Mouse (Mus musculus) left cerebral cortex, postnatal 10 days (tissue): ENCODE measurements around the gene Pknox2. TPM values are rescaled to one million over a fixed set of nuclear protein-coding genes. Genes with fewer than 3 reads are reported as not detected.

Experiments used
- DNase-seq, 2 experiments: peaks; one replicate each; pipeline ENCODE4 v3.0.0; 2021 to 2022; ENCODE audit warnings: low spot score in 2 of 2, mixed read lengths in 1 of 2; ENCODE audit errors: extremely low spot score in 1 of 2
- intact Hi-C: fragments of 180-260 bp; cut with DNase I; formaldehyde crosslinking; loops from one replicate; pipeline ENCODE4 v1.15.1; 2025
- total RNA-seq, 2 experiments: library from RNA; stranded (reverse); gene quantifications; 2 replicates each; pipeline ENCODE4 v1.2.3; 2021

Gene Pknox2
- total RNA-seq, 2 experiments from 2014 or later = 72.9 to 75.7 TPM

DNA sequence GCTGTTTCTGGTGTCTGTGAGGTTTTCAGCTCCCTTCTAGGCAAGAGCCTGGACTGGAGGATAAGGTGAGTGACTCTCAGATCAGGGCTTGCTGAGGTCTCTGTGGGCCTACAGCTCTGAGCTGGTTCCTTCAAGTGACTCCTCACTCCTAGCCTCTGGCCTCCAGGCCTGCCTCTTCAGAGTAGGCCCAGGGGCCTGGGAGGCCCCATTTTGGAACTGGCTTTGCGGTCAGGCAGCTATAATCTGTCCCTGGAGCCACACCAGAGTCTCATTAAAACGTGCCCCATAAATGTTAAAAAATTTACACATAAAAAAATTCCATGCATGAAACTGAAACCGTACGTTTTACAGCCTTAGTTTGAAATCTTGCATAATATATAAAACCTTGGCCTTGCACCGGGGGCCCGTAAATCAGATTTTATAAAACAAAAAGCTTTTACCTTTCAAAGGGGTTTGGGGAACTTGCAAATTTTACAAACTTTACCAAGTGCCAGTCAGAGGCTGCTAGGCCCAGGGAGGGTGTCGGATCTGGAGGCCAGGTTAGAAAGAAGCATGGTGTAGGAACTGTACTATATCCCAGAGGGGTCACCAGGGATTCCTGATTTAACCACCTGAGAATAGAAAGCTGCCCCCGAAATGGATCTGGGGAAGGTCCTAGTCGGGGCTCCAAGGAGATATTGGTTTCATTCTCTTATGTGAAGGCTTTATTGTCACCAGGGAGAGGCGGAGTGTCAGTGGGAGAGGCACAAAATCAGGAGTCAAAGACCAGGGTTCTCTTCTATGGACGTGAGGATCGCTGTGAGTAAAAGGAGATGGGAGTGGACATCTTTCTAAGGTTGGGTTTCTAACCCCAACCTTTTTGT, 214.0 kb downstream of the Pknox2 start:
- no peak for DNase-seq
- intact Hi-C loops = no loop called here

- DNase-seq = no peak
- intact Hi-C loops = no loop called here
These were observed 215.6 kb downstream of the Pknox2 start for GRCm38 (mm10) chr9:36931657-36932056.

DNA sequence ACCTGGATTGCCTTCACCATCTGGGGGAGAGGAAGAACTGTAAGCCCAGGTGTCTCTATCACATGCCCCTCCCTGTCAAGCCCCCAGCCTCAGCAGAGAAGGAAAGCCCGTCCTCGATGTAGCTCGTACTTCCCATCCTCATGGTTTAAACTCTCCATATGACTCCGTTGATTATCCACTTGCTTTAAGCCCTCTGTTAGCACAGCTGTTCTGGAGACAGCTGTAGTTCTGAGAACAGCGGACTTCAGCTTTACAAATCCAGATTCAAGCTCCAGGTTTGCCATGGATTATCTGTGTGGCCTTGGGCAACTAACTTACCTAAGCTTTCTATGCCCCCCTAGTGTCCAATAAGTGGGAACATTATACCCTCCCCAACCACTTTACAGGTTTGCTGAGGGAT, 223.5 kb downstream of the Pknox2 start:
- intact Hi-C loops = no loop called here
- no peak for DNase-seq

GRCm38 (mm10) chr9:36921718-36922415, 225.3 kb downstream of the Pknox2 start:
- DNase-seq = peak in 1 of 2 experiments; percentile 53
- intact Hi-C loops = no loop called here

DNA sequence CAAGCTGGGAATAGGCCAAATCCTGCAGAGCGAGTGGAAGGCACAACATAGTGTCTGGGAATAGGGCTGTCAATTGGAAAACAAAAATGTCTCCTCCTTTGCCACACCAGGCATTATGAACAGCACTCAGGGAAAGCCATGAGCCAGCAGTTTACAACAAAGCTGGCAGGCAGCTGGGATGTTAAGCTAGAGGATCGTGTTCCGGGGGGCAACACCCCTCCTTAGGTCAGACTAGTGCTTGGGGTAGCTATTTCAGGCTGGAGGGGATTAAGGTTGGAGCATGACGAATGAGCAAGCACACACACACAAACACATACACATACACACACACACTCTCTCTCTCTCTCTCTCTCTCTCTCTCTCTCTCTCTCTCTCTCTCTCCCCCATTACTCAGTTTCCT, 227.7 kb downstream of the Pknox2 start:
- intact Hi-C loops = loop anchor here (5.0 kb wide), 1 partner anchor 48 kb away; no protein-coding TSS in a partner anchor
- no peak for DNase-seq

DNA sequence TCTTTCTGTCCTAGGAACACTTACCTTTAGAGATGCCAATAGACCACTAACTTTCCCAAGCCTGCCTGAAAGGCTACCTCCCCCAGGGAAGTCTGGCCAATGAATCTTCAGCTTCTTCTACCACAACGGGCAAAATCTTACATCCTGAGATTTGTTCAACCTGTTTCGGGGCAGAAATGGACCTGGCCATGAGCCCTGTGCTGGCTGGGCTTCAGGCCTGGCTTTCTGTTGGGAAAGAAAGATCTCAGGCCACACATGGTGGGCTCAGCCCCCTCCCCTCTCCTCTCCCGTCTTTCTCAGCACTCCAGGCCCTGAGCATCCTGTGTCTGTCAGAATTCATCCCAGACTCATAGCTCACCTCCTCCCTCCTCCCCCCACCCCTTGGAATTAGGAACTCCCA, 228.6 kb downstream of the Pknox2 start:
- intact Hi-C loops = loop anchor here (5.0 kb wide), 1 partner anchor 49 kb away; no protein-coding TSS in a partner anchor

DNA sequence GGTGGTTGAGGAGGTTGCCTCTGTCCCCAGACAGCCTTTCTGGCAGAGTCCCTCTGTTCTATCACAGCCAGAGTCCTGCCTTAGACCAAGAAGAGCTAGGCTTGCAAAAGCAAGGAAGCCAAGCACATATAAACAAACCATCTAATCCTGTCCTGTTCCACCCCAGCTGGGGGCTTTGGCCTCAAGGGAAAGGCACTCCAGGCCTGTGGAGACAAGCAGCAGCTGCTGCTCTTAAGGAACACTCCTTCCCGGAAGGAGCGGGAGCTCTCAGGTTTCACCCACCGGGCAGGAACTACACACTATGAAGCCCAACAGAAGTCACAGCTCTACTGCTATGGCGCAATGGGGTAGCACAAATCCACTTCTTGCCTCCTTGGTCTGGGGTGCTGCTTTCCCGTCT, 230.3 kb downstream of the Pknox2 start:
- intact Hi-C loops = loop anchor here (5.0 kb wide), 1 partner anchor 50 kb away; no protein-coding TSS in a partner anchor
- DNase-seq = peak in 1 of 2 experiments; percentile 51

More for the DNA sequence above, 228.6 kb downstream of the Pknox2 start:
- no peak for DNase-seq

GRCm38 (mm10) chr9:36916362-36916761, 230.8 kb downstream of the Pknox2 start:
- intact Hi-C loops = loop anchor here (5.0 kb wide), 1 partner anchor 51 kb away; no protein-coding TSS in a partner anchor
- peak; percentile 78 to 81 for DNase-seq

DNA sequence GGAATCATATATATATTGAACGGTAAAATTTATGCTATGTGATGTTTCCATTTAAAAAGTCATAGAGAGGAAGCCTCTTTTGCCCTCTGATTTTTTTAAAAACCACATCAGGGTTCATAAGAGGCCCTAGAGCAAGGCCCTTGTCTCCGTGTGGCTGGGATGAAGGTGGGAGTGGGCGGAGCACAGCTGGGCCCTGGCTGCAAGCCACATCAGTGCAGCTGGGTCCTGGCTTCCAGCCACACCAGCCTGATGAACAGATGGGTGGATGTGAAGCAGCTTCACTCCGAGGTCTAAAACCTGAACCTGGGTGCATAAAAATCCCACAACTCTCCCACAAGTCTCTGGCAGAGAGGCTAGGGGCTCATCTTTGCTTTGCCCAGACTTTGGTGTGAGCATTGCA, 241.8 kb downstream of the Pknox2 start:
- intact Hi-C loops = no loop called here
- peak in 1 of 2 experiments; percentile 54 for DNase-seq

DNA sequence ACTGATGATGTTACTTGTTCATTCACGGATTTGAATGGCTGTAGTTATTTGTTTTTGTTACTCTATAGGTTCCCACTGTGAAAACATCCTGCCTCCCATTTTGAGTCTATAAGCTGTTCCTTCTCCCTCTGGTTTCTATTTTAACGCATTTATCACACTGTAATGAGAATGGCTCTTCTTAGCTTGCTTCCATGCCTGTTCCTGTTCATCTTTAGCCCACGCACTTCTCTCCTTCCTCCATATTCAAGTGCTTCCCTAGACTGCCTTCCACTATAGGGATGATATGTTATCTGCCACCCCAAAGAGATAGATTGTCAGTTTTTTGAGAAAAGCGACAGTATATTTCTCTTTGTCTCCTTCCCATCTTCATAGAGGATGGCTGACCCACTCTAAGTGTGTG, 246.7 kb downstream of the Pknox2 start:
- intact Hi-C loops = loop anchor here (5.0 kb wide), 1 partner anchor 62 kb away; no protein-coding TSS in a partner anchor
- DNase-seq = no peak

- DNase-seq = no peak
- intact Hi-C loops = loop anchor here (10.0 kb wide), 1 partner anchor 426 kb away; no protein-coding TSS in a partner anchor
These were observed 248.6 kb downstream of the Pknox2 start for GRCm38 (mm10) chr9:36898560-36898959.

- peak; percentile 69 to 73 for DNase-seq
- intact Hi-C loops = loop anchor here (10.0 kb wide), 1 partner anchor 430 kb away; no protein-coding TSS in a partner anchor
These were observed 252.1 kb downstream of the Pknox2 start for GRCm38 (mm10) chr9:36895009-36895693.

DNA sequence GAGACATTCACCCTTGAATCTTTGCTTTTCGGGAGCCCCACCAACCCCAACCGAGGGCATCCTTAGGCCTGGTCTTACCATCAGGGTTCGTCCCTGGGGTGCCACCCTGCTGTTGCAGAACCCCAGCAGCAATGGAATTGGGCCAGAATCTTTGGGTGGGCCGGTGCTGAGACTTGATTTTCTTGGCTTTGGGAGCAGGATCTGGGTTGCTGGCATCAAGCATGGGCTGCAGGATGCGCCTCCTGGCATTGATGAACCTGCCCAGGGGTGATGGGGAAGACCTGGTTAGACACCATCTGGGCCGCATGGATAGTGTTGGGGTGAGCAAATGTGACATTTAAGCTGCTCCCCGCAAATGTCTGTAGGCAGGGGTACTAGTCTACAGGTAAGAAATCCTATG, 253.0 kb downstream of the Pknox2 start:
- intact Hi-C loops = loop anchor here (5.0 to 10.0 kb wide), 3 partner anchors 253 to 431 kb away; partner anchors contain the start of gene Pknox2
- no peak for DNase-seq

DNA sequence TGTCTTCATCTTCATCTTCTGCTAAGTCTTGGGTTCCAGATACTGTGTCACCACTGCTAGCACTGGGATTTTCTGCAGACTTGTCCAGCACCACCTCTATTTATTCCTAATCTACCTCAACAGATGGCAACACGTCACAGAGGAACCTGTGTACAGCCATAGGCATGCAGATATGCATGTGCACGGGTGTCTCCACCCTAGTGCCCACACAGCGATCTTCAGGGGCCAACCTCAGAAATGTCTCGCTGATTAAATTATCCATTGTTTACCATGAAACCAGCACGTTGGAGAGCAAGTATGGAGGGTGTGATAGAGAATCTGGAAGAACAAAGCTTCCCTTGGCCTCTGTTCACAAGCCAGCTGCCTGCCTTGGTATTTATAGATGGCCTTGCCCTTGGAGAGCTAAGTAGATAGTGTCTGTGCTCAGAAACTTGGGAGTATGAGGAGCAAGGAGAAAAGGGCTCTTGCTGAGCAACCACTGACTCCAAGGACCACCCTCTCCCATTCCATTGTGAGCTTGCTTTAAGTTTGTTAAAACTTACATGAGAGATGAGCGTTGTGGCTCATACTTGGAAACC, 253.7 kb downstream of the Pknox2 start:
- intact Hi-C loops = loop anchor here (5.0 to 10.0 kb wide), 3 partner anchors 254 to 431 kb away; partner anchors contain the start of gene Pknox2
- no peak for DNase-seq

DNA sequence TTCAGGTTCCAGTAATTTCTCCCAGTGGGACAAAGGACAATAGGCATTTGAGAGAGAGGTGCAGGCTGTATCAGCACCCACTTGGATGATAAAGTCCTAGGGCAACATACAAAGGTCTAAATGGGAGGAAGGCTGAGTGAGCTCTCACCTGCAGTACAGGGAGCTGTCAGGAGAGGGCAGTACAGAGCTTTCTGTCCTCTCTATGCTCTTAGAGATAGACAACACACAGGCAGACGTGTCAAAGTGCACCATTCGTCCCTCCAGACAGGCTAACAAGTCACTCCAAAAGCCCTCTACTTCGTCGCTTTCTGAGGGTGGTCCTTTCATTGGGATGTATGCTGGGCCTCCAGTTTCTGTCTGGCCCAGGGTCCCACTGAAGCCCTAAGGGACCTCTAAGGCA, 256.7 kb downstream of the Pknox2 start:
- intact Hi-C loops = loop anchor here (5.0 to 10.0 kb wide), 3 partner anchors 257 to 434 kb away; partner anchors contain the start of gene Pknox2
- DNase-seq = peak in 1 of 2 experiments; percentile 63

- intact Hi-C loops = no loop called here
- no peak for DNase-seq
These were observed 262.0 kb downstream of the Pknox2 start for GRCm38 (mm10) chr9:36885237-36885636.

- intact Hi-C loops = no loop called here
These were observed 263.6 kb downstream of the Pknox2 start for GRCm38 (mm10) chr9:36883569-36883968.

GRCm38 (mm10) chr9:36882034-36882745, 265.0 kb downstream of the Pknox2 start:
- peak in 1 of 2 experiments; percentile 68 for DNase-seq
- intact Hi-C loops = no loop called here

More at GRCm38 (mm10) chr9:36883569-36883968, 263.6 kb downstream of the Pknox2 start:
- DNase-seq = no peak
